Mouse (Mus musculus) CD4-positive naive resting alpha-beta T cell, adult 57 days (primary cell): ENCODE data around the gene Olfr389. TPM values are rescaled to one million over a fixed set of nuclear protein-coding genes. Genes with fewer than 3 reads are reported as not detected.

Experiments used
- total RNA-seq: library from RNA; stranded (reverse); gene quantifications from one replicate; pipeline ENCODE4 v1.2.4, GENCODE M21; 2023

The Olfr389 gene
- not detected for total RNA-seq

DNA sequence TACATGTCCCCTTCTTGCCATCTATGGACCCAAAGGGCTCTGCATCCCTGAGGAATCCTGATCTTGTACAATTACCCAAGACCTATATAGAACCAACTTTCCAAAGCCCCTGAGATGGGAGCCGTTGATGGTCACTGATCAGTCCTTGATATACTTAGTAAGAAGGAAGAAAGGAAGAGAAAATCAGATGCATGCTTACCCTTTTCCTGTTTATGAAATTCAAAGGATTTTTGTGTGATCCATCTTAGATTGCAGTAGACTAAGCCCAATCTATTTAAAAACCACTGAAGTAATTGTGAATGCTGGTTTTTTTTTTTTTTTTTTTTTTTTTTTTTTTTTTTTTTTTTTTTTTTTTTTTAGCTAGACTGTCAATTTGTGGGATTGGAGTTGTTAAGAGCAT, at the start of gene Olfr389:
Gene Olfr389 (minus strand): TSS at position 101 of the 400 bp plus-strand sequence.

GRCm38 (mm10) chr11:73816949-73817348, 36.4 kb upstream of the Olfr389 start, which contains the start of gene Olfr392:
Gene Olfr392 (minus strand): TSS chr11:73817049.

DNA sequence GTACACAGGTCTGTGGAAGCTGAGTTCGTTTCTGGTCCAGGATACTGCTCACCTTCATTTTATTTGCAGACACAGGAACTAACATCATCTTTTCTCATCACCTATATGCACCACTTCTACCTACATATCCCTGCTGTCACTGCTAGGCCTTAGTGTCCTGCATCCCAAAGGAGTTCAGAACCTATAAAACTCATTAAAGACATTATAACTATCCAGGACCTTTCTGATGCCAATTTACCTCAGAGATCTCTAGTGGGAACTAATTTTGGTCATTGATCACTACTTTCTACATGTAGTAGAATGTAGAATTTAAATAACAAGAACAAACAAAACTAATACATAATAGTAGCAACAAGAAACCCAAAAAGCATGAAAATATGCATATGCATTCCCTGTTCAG, 22.4 kb upstream of the Olfr389 start, which contains the start of gene Olfr391-ps:
Gene Olfr391-ps (minus strand): TSS at position 101 of the 400 bp plus-strand sequence.

GRCm38 (mm10) chr11:73782664-73783063, 2.2 kb upstream of the Olfr389 start, which contains the start of gene Olfr390:
Gene Olfr390 (plus strand): TSS chr11:73782964.

Other genes starting within 250 kb of the Olfr389 start
- gene Olfr385, start 187.7 kb downstream of the Olfr389 start, total RNA-seq: not detected
- gene Olfr384, start 182.1 kb downstream of the Olfr389 start, total RNA-seq: not detected
- gene Zfp735, start 91.9 kb downstream of the Olfr389 start, total RNA-seq: not detected
- not detected for gene Olfr390, start 2.3 kb upstream of the Olfr389 start, total RNA-seq
- gene Olfr391-ps, start 22.3 kb upstream of the Olfr389 start, total RNA-seq: not detected
- not detected for gene Olfr392, start 36.3 kb upstream of the Olfr389 start, total RNA-seq
- not detected for gene Olfr393, start 70.7 kb upstream of the Olfr389 start, total RNA-seq
- not detected for gene Olfr394, start 110.1 kb upstream of the Olfr389 start, total RNA-seq
- not detected for gene Olfr395, start 128.6 kb upstream of the Olfr389 start, total RNA-seq
- not detected for gene Olfr23, start 156.0 kb upstream of the Olfr389 start, total RNA-seq
- not detected for gene Olfr397, start 180.1 kb upstream of the Olfr389 start, total RNA-seq
- gene Olfr398, start 209.7 kb upstream of the Olfr389 start, total RNA-seq: not detected